Mouse (Mus musculus) activated CD4-positive, CD25-positive, alpha-beta regulatory T cell, adult 9 weeks (primary cell): ENCODE measurements around the gene Aimp1. TPM values are rescaled to one million over a fixed set of nuclear protein-coding genes. Genes with fewer than 3 reads are reported as not detected.

Experiments
- polyA plus RNA-seq: library from polyadenylated mRNA; unstranded; fragments of 100-300 nt; shearing (Covaris generic); gene quantifications from one replicate; pipeline ENCODE4 v1.2.1, GENCODE M21; 2017

The Aimp1 gene
- 59.1 TPM for polyA plus RNA-seq

DNA sequence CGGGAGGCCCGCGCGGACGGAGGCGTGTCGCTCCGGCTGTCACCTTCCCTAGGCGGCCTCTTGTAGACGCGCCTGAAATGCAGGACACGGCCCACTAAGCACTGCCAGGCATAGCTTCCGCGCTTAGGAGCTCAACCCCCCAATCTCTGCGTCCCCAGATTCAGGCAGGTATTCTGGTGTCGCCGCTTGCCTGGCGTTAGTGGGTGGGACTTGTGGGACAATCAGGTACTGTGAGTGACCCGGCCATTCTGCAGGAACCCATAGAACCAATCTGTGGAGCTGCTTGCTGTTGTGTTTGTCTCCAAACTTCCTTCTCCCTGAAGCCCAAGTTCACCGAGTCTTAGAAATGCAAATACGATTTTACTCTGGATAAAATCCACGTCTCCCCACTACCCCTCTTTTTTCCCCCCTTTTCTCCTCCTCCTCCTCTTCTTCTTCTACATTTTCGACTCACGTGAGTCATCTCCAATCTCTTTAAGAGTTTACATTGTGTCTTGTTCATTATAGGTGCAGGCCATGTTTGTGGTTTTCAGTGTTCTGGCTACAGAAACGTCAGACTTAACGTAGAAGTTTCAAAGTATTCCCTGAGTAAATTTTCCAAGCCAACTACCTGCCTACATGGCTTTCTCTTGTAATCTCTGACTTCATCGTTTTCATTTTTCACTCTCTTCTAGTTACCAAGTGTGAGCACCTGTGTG lies at the start of gene Aimp1:
Gene Aimp1, minus strand, starts transcription at position 140 of the 698 bp plus-strand sequence.

GRCm38 (mm10) chr3:132683447-132684230 lies 531 bp downstream of the Aimp1 start, which contains the start of gene Tbck:
Tbck (plus strand) TSS chr3:132684144.

GRCm38 (mm10) chr3:132629601-132630239 lies 54.5 kb downstream of the Aimp1 start, which contains the start of gene Gimd1:
Gimd1 (plus strand) TSS chr3:132629820.

Other genes with a start within 250 kb of the Aimp1 start
- not detected for gene Gimd1, start 54.5 kb downstream of the Aimp1 start, polyA plus RNA-seq
- 15.2 TPM for gene Tbck, start 226 bp downstream of the Aimp1 start, polyA plus RNA-seq